Mouse (Mus musculus): ENCODE results near the gene Ubb.

The Ubb gene

GRCm38 (mm10) chr11:62584671-62585206 lies 33.8 kb downstream of the Ubb start:
- DNase-seq (ENCODE audit: low spot score): no peak

DNA sequence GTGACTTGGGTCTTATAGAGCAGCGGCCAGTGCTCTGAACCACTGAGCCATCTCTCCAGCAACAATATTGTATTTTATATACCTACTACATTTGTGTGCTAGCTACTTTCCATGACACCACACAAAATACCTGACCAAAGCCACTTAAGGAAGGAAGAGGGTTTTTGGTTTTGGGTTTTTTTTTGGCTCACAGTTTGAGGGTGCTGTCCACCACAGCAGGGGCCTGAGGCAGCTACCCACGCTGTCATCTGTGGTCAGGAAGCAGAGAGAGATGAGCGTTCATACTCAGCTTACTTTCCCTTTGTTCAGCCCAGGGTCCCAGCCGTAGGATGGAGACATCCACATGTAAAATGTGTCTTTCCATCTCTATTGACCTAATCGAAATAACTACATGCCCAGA lies 36.1 kb downstream of the Ubb start:
- no peak for DNase-seq (ENCODE audit: low spot score)

GRCm38 (mm10) chr11:62589391-62589790 lies 38.4 kb downstream of the Ubb start:
- no peak for DNase-seq (ENCODE audit: low spot score)

DNA sequence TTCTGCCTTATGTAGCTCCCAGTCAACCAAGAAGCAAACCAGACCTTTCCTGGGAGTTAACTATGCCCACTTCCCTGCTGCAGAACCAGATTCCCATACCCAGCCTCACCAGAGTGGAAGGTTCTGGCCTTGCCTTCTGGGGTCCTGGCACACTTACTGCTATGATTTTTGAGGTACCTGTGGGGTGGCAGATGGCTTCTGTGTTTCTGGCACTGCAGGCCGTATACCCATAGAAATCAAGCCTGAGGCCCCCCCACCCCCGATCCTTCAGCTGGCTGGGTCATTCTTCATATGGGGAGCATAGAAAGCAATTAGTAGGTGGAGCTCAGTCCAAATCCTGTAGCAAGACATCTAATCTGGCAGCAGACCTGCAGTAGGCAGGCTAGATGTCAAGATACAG lies 40.1 kb downstream of the Ubb start:
- DNase-seq (ENCODE audit: low spot score): no peak

DNA sequence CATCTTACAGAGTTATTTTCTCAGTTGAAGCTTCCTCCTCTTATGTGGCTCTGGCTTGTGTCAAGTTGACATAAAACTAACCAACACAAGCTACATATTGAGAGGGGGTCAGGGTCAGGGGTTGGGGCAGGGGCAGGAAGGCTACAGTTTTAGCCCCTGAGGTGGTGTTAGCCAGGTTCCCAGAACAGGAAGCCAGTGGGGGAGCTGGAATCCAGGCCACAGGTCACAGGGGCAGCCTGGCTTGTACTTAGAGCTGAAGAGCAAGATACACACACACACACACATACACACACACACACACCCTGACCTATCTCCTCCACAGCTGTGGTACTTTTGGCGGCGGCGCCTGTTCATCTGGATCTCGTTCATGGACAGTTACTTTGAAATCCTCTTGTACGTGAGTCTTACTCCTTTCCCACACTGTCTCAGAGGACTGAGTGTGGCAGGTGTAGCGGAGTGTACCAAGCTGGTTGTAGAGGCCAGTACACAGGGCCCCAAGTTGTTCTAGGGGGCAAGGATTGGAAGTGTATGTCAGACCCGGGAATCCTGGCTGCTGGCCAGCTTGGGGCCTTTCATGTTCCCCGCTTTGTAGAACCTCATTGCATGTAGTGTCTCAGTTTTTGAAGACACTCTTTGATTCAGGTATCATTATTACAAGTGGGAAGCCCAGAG lies 41.1 kb downstream of the Ubb start:
- no peak for DNase-seq (ENCODE audit: low spot score)

- DNase-seq (ENCODE audit: low spot score): no peak
Observed at GRCm38 (mm10) chr11:62598571-62598970, 47.6 kb downstream of the Ubb start.

GRCm38 (mm10) chr11:62601732-62602618 lies 51.0 kb downstream of the Ubb start:
- no peak for DNase-seq (ENCODE audit: low spot score)
